Mouse (Mus musculus) thymus, postnatal 14 days (tissue): ENCODE results near the gene Ms4a6b.
"Not testable (repeated sequence)": the region's sequence is repeated elsewhere in the genome, so short reads cannot be mapped to it uniquely, and the experiment has no call there.

Source experiments
- DNase-seq: peaks from one replicate; pipeline ENCODE4 v3.0.0; 2021

Ms4a6b gene

GRCm38 (mm10) chr19:11536593-11536992 lies 20.3 kb downstream of the Ms4a6b start, which contains the start of gene Ms4a4d:
Gene Ms4a4d (plus strand): TSS chr19:11536801.
- no peak for DNase-seq

- no peak for DNase-seq
These were observed 21.0 kb downstream of the Ms4a6b start for GRCm38 (mm10) chr19:11537336-11537735.

- DNase-seq, result peak; percentile 57
These were observed 24.0 kb downstream of the Ms4a6b start for GRCm38 (mm10) chr19:11540166-11540821.

GRCm38 (mm10) chr19:11544383-11544782 lies 28.1 kb downstream of the Ms4a6b start:
- peak; percentile 28 for DNase-seq

GRCm38 (mm10) chr19:11547911-11548310 lies 31.6 kb downstream of the Ms4a6b start:
- DNase-seq, result peak; percentile 73

GRCm38 (mm10) chr19:11554726-11555125 lies 38.4 kb downstream of the Ms4a6b start:
- no peak for DNase-seq

DNA sequence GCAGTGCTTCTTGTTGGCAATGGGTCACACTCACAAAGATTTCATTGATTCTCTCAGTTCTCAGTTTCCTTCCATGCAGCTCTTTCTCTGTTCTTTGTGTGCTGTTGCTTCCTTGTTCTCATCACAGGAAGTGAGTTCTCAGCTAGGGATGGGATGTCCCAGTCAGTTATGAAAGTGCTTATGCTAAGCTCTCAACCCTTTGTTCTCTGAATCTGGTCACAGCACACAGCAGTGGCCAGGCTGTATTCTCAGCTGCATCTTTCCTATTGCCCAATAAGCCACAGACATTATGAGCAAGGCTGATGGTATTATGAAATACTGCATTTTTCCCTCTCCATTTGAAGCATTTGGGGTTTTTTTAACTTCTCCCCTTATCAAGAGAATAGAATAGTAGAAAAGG lies 43.2 kb downstream of the Ms4a6b start:
- not testable (repeated sequence) for DNase-seq

DNA sequence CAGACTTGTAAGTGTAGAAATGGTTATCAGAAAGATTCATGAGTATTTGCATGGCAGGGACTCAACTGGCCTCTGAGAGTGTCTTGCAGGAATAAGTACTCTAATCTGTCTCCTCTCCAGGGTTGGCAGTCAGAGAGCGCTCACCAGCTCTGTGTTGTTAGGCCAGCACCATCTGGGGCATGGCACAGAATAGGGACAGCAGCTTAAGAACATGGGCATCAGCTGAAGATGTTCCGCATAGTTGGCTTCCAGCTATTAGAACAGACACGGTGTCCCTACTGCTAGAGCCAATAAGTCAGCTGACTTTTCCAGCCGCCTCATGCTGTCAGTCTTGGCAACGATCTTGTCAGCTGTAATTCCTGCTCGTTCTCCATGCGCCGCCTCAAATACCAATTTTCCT lies 58.7 kb downstream of the Ms4a6b start:
- no peak for DNase-seq
